Mouse (Mus musculus): ENCODE measurements around the gene Naaa. TPM values are rescaled to one million over a fixed set of nuclear protein-coding genes. Genes with fewer than 3 reads are reported as not detected.

Gene Naaa
- polyA plus RNA-seq, 1 experiment from 2014 or later = 6.3 TPM

GRCm38 (mm10) chr5:92239333-92240232 is 38.4 kb downstream of the Naaa start:
- H3K9me3 ChIP-seq (ENCODE audit: control insufficient read depth, low read length) = no peaks in the 10 kb centered on the region
- H3K4me1 ChIP-seq (ENCODE audit: control insufficient read depth in 2 of 2, insufficient read depth in 2 of 2, low read length in 2 of 2) = peaks cover 0 to 4% of the 10 kb centered on the region in 2 experiments; a peak in 1 of 4 replicates
- no peak overlapping the region for H3K27ac ChIP-seq (replicated peaks in 1 of 2; ENCODE audit: control insufficient read depth in 1 of 2, insufficient read depth in 1 of 2, low read depth in 2 of 2, low read length in 2 of 2)
- H3K4me2 ChIP-seq (ENCODE audit: low read length) = peak overlapping the region; percentile 53
- H3K36me3 ChIP-seq (ENCODE audit: control insufficient read depth, insufficient read depth, low read length) = no peaks in the 10 kb centered on the region
- 36% methylated on average over 29 of the region's 29 CpGs for WGBS
- H3K9ac ChIP-seq (ENCODE audit: low read length) = peak overlapping the region; percentile 41; the same call in 1 of the 2 replicates
- ATAC-seq (ENCODE audit: insufficient number of reproducible peaks, insufficient read depth, low FRiP score, low read depth) = no peak
- H3K27me3 ChIP-seq (ENCODE audit: control insufficient read depth, insufficient read depth, low read length) = no peaks in the 10 kb centered on the region
- H3K4me3 ChIP-seq (ENCODE audit: control insufficient read depth in 1 of 2, insufficient read depth in 1 of 2, low read depth in 1 of 2, low read length in 2 of 2) = peak overlapping the region in 1 of 2 experiments; percentile 6; a peak in 2 of 4 replicates

- no peak overlapping the region for H3K27ac ChIP-seq (replicated peaks in 1 of 2; ENCODE audit: control insufficient read depth in 1 of 2, insufficient read depth in 1 of 2, low read depth in 2 of 2, low read length in 2 of 2)
- H3K4me3 ChIP-seq (ENCODE audit: control insufficient read depth in 1 of 2, insufficient read depth in 1 of 2, low read depth in 1 of 2, low read length in 2 of 2) = no peak overlapping the region
- H3K9me3 ChIP-seq (ENCODE audit: control insufficient read depth, low read length) = no peaks in the 10 kb centered on the region
- no peak for ATAC-seq (ENCODE audit: insufficient number of reproducible peaks, insufficient read depth, low FRiP score, low read depth)
- WGBS = 48% methylated on average over 5 of the region's 5 CpGs
- H3K36me3 ChIP-seq (ENCODE audit: control insufficient read depth, insufficient read depth, low read length) = no peaks in the 10 kb centered on the region
- H3K27me3 ChIP-seq (ENCODE audit: control insufficient read depth, insufficient read depth, low read length) = no peaks in the 10 kb centered on the region
- peaks cover 0 to 4% of the 10 kb centered on the region in 2 experiments; a peak in 1 of 4 replicates for H3K4me1 ChIP-seq (ENCODE audit: control insufficient read depth in 2 of 2, insufficient read depth in 2 of 2, low read length in 2 of 2)
- H3K4me2 ChIP-seq (ENCODE audit: low read length) = no peak overlapping the region
- H3K9ac ChIP-seq (ENCODE audit: low read length) = no peak overlapping the region
These were observed 42.9 kb downstream of the Naaa start for GRCm38 (mm10) chr5:92234939-92235557.

- no peak overlapping the region for H3K4me2 ChIP-seq (ENCODE audit: low read length)
- 80% methylated on average over 4 of the region's 4 CpGs for WGBS
These were observed 44.6 kb downstream of the Naaa start for GRCm38 (mm10) chr5:92233366-92233765.

GRCm38 (mm10) chr5:92231836-92232235 is 46.1 kb downstream of the Naaa start:
- Histone ChIP-seq H3K4me1 (ENCODE audit: control insufficient read depth in 2 of 2, insufficient read depth in 2 of 2, low read length in 2 of 2) (peaks cover 0 to 2% of the 10 kb centered on the region in 2 experiments; a peak in 1 of 4 replicates), H3K27ac (replicated peaks in 1 of 2; ENCODE audit: control insufficient read depth in 1 of 2, insufficient read depth in 1 of 2, low read depth in 2 of 2, low read length in 2 of 2) (no peak overlapping the region), H3K9me3 (ENCODE audit: control insufficient read depth, low read length) (no peaks in the 10 kb centered on the region), H3K27me3 (ENCODE audit: control insufficient read depth, insufficient read depth, low read length) (no peaks in the 10 kb centered on the region), H3K4me3 (ENCODE audit: control insufficient read depth in 1 of 2, insufficient read depth in 1 of 2, low read depth in 1 of 2, low read length in 2 of 2) (no peak overlapping the region), H3K4me2 (ENCODE audit: low read length) (no peak overlapping the region), H3K9ac (ENCODE audit: low read length) (no peak overlapping the region), H3K36me3 (ENCODE audit: control insufficient read depth, insufficient read depth, low read length) (no peaks in the 10 kb centered on the region)
- no peak for ATAC-seq (ENCODE audit: insufficient number of reproducible peaks, insufficient read depth, low FRiP score, low read depth)
- WGBS = 83% methylated on average over 10 of the region's 10 CpGs

More at GRCm38 (mm10) chr5:92233366-92233765, 44.6 kb downstream of the Naaa start:
- peaks cover 0 to 2% of the 10 kb centered on the region in 2 experiments; a peak in 1 of 4 replicates for H3K4me1 ChIP-seq (ENCODE audit: control insufficient read depth in 2 of 2, insufficient read depth in 2 of 2, low read length in 2 of 2)
- H3K36me3 ChIP-seq (ENCODE audit: control insufficient read depth, insufficient read depth, low read length) = no peaks in the 10 kb centered on the region
- no peak overlapping the region for H3K4me3 ChIP-seq (ENCODE audit: control insufficient read depth in 1 of 2, insufficient read depth in 1 of 2, low read depth in 1 of 2, low read length in 2 of 2)
- H3K27ac ChIP-seq (replicated peaks in 1 of 2; ENCODE audit: control insufficient read depth in 1 of 2, insufficient read depth in 1 of 2, low read depth in 2 of 2, low read length in 2 of 2) = no peak overlapping the region
- H3K9ac ChIP-seq (ENCODE audit: low read length) = no peak overlapping the region
- ATAC-seq (ENCODE audit: insufficient number of reproducible peaks, insufficient read depth, low FRiP score, low read depth) = no peak
- no peaks in the 10 kb centered on the region for H3K9me3 ChIP-seq (ENCODE audit: control insufficient read depth, low read length)
- H3K27me3 ChIP-seq (ENCODE audit: control insufficient read depth, insufficient read depth, low read length) = no peaks in the 10 kb centered on the region

GRCm38 (mm10) chr5:92230306-92230705 is 47.7 kb downstream of the Naaa start:
- Histone ChIP-seq H3K9me3 (ENCODE audit: control insufficient read depth, low read length) (no peaks in the 10 kb centered on the region), H3K27ac (replicated peaks in 1 of 2; ENCODE audit: control insufficient read depth in 1 of 2, insufficient read depth in 1 of 2, low read depth in 2 of 2, low read length in 2 of 2) (no peak overlapping the region), H3K4me3 (ENCODE audit: control insufficient read depth in 1 of 2, insufficient read depth in 1 of 2, low read depth in 1 of 2, low read length in 2 of 2) (no peak overlapping the region), H3K9ac (ENCODE audit: low read length) (no peak overlapping the region), H3K36me3 (ENCODE audit: control insufficient read depth, insufficient read depth, low read length) (no peaks in the 10 kb centered on the region), H3K4me2 (ENCODE audit: low read length) (no peak overlapping the region), H3K4me1 (ENCODE audit: control insufficient read depth in 2 of 2, insufficient read depth in 2 of 2, low read length in 2 of 2) (peaks cover 0 to 2% of the 10 kb centered on the region in 2 experiments; a peak in 1 of 4 replicates), H3K27me3 (ENCODE audit: control insufficient read depth, insufficient read depth, low read length) (no peaks in the 10 kb centered on the region)
- ATAC-seq (ENCODE audit: insufficient number of reproducible peaks, insufficient read depth, low FRiP score, low read depth) = no peak
- 76% methylated on average over 11 of the region's 11 CpGs for WGBS

- Histone ChIP-seq H3K4me2 (ENCODE audit: low read length) (no peak overlapping the region), H3K9ac (ENCODE audit: low read length) (no peak overlapping the region), H3K36me3 (ENCODE audit: control insufficient read depth, insufficient read depth, low read length) (no peaks in the 10 kb centered on the region), H3K9me3 (ENCODE audit: control insufficient read depth, low read length) (no peaks in the 10 kb centered on the region), H3K4me1 (ENCODE audit: control insufficient read depth in 2 of 2, insufficient read depth in 2 of 2, low read length in 2 of 2) (no peaks in the 10 kb centered on the region; a peak in 1 of 4 replicates), H3K27ac (replicated peaks in 1 of 2; ENCODE audit: control insufficient read depth in 1 of 2, insufficient read depth in 1 of 2, low read depth in 2 of 2, low read length in 2 of 2) (no peak overlapping the region), H3K27me3 (ENCODE audit: control insufficient read depth, insufficient read depth, low read length) (no peaks in the 10 kb centered on the region), H3K4me3 (ENCODE audit: control insufficient read depth in 1 of 2, insufficient read depth in 1 of 2, low read depth in 1 of 2, low read length in 2 of 2) (no peak overlapping the region)
- ATAC-seq (ENCODE audit: insufficient number of reproducible peaks, insufficient read depth, low FRiP score, low read depth) = no peak
- WGBS = 91% methylated on average over 3 of the region's 3 CpGs
These were observed 48.5 kb downstream of the Naaa start for GRCm38 (mm10) chr5:92229514-92229913.

- no peak for ATAC-seq (ENCODE audit: insufficient number of reproducible peaks, insufficient read depth, low FRiP score, low read depth)
- Histone ChIP-seq H3K4me3 (ENCODE audit: control insufficient read depth in 1 of 2, insufficient read depth in 1 of 2, low read depth in 1 of 2, low read length in 2 of 2) (no peak overlapping the region), H3K4me1 (ENCODE audit: control insufficient read depth in 2 of 2, insufficient read depth in 2 of 2, low read length in 2 of 2) (no peaks in the 10 kb centered on the region; a peak in 1 of 4 replicates), H3K27me3 (ENCODE audit: control insufficient read depth, insufficient read depth, low read length) (no peaks in the 10 kb centered on the region), H3K9me3 (ENCODE audit: control insufficient read depth, low read length) (no peaks in the 10 kb centered on the region), H3K36me3 (ENCODE audit: control insufficient read depth, insufficient read depth, low read length) (no peaks in the 10 kb centered on the region), H3K9ac (ENCODE audit: low read length) (no peak overlapping the region), H3K27ac (replicated peaks in 1 of 2; ENCODE audit: control insufficient read depth in 1 of 2, insufficient read depth in 1 of 2, low read depth in 2 of 2, low read length in 2 of 2) (no peak overlapping the region), H3K4me2 (ENCODE audit: low read length) (no peak overlapping the region)
- WGBS = 21% methylated on average over 10 of the region's 10 CpGs
These were observed 49.2 kb downstream of the Naaa start for GRCm38 (mm10) chr5:92228776-92229175.

Data from heart, embryonic 14.5 days (tissue).